Mouse (Mus musculus) common myeloid progenitor, adult 5-6 weeks (primary cell): ENCODE measurements at regions not wholly inside any gene's neighbourhood (a gene's known extent, or its start where the extent isn't known, plus 50 kb on each side); places are given as distances from the start of the nearest gene placed in this dataset.

ENCODE experiments used
- ATAC-seq: replicated peaks from 2 replicates; pipeline ENCODE4 v1.8.0; 2016; ENCODE audit warnings: low read depth, mild to moderate bottlenecking, moderate TSS enrichment, inconsistent platforms; ENCODE audit not compliant: poor library complexity, severe bottlenecking

GRCm38 (mm10) chr12:99039497-99040322 lies 119.3 kb downstream of the Ttc8 start:
- ATAC-seq: no peak; the same call in 1 of the 2 replicates

DNA sequence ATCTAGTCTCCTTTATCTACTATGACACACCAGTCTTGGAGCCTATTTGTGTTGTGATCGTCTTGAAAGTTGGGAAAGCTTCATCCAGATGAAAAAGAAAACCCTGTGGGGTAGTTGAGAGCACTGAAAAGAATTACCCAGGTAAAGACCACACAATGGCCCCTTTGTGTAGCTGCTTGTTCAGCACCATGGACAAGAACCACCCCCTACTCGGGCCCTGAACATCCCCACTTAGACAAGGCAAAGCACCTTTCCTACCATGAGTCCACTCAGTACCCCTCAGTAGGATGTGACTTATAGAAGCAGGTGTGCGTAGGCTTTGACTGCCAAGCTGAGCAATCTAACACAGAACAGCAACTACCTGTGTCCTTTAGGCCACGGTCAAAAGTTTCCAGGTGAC lies 121.2 kb downstream of the Ttc8 start:
- no peak for ATAC-seq

- ATAC-seq: no peak
Observed at GRCm38 (mm10) chr12:99042918-99043862, 122.8 kb downstream of the Ttc8 start.

- ATAC-seq: no peak
Observed at GRCm38 (mm10) chr12:99044477-99044876, 124.1 kb downstream of the Ttc8 start.

- ATAC-seq: no peak
Observed at GRCm38 (mm10) chr12:99050426-99050825, 130.1 kb downstream of the Ttc8 start.

- no peak for ATAC-seq
Observed at GRCm38 (mm10) chr12:99052599-99052998, 132.2 kb downstream of the Ttc8 start.

DNA sequence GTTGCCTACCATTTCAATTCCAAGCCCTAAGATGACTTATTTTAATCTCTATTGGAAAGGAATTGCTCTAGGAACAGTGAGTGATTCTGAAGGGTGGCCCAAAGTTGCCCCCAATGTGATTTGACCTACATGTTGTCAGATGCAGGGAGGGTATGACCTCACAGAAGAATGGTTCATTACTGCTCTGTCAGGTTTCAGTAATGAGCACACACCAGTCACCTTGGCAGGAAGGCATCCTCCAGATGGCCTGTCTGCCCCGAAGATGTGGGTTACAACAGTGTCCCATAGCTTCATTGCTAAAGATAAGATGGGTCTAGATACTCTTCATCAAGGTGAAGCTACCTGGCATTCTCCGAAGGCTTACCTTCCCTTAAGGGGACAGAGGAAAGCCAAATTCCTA lies 137.1 kb downstream of the Ttc8 start:
- ATAC-seq: no peak

GRCm38 (mm10) chr12:99058916-99059315 lies 138.5 kb downstream of the Ttc8 start:
- ATAC-seq: no peak

DNA sequence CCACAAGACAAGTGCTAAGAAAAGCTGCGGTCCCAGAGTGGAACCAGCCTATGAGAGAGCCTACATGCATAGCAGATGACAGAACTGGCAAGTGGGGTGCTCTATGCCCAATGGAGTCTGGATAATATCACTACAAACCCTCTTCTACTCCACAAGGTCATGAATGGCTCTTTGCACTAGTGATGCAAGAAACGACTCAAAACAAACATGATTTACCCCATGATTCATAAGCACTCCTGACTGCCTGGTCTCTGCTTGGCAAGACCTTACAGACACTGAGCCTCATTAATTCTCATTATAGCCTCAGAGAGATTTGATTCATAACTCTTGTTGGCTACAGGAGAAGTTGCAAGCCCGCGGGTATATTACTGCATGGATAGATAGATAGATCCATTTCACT lies 139.1 kb downstream of the Ttc8 start:
- no peak for ATAC-seq

GRCm38 (mm10) chr12:99060702-99061101 lies 140.3 kb downstream of the Ttc8 start:
- ATAC-seq: no peak

- ATAC-seq: no peak
Observed at GRCm38 (mm10) chr12:99063441-99063840, 143.1 kb downstream of the Ttc8 start.

DNA sequence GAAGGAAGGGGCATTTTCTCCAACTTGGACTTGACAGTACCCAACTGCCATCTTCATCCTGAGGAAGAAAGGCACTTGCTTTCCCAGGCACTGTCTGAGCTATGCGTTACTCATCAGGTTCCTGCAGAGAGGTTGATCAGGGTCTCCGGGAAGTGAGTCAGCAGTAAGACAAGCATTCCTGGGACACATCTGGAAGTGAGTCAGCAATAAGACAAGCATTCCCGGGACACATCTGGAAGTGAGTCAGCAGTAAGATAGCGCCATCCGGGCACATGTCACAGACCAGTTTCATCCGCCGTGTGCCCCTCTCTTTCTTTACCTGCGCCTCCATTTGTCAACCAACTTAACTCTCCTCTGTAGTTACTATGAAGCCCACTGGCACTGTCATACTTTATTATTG lies 143.5 kb downstream of the Ttc8 start:
- no peak for ATAC-seq

DNA sequence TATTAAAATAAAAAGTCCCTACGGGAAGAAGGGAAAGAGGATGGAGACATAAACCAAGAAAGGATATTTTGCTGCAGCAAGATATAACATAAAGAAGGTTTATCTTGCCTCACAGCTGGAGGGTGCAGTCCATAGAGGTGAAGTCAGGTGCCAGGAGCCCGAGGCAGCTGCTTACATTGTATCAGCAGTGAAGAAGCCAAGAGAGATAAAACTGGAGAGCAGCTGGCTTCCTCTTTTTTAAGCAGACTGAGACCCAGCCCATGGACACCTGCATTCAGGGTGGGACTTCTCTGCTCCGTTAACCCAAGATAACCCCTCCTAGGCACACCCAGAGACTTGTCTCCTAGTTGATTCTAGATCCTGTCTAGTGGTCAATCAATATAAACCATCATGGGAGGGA lies 147.6 kb downstream of the Ttc8 start:
- ATAC-seq: peak; percentile 89

DNA sequence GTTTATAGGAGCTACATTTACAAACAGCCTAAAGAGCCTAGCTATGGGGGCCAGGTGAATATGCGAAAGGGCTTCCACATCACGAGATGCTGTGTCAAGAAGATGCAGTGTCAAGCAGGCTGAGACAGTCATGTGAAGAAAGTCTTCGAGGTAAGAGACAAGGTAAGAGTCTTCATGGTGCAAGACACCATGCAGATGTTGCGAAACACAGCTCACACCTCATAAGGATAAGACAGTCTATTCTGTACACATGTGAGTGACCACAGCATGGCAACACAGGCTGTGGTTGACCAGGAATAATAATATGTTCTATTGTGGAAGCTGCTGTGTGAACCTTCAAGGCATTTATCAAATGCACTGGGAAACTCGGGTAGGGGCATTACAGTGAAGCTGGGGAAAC lies 153.4 kb downstream of the Ttc8 start:
- no peak for ATAC-seq

- no peak for ATAC-seq
Observed at GRCm38 (mm10) chr12:99077366-99077765, 157.0 kb downstream of the Ttc8 start.

DNA sequence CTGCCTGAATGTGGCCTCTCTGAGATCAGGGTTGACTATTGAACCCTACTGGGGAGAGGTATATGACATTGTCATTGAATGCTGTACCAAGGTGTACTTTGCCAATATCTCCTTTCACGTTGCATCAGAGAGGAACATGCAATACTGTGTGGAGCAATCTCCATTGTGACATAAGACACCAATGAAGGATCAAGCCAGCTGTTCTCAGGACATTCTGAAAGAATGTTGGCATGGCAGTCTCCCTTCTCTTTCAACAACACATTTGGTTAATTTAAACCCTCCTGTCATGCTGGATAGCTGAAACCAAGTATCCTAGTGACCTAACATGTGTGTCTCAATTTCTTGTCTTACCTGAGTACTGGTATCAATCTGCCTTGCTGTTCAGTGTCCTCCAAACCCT lies 159.5 kb downstream of the Ttc8 start:
- ATAC-seq: no peak

DNA sequence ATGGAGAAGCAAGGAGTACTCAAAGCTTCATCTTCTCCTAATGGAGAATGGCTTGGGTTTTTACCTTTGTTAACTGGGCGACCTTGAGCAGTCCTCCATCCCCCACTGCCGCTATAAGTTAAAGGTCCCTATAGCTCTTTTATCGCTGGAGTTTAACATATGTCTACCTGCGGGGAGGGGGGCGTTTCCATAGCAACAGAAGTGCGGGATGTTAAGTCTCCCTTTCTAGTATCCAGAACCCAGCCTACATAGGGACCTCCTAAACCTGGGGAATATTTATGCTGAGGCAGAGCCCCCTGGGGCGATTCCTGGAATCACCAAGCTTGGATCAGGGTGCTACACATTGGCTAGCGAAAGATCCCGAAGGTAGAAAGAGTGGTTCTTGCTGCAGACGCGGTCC lies 163.2 kb downstream of the Ttc8 start:
- ATAC-seq: no peak

- ATAC-seq: peak; percentile 100
Observed at GRCm38 (mm10) chr12:99084144-99084543, 163.8 kb downstream of the Ttc8 start.

DNA sequence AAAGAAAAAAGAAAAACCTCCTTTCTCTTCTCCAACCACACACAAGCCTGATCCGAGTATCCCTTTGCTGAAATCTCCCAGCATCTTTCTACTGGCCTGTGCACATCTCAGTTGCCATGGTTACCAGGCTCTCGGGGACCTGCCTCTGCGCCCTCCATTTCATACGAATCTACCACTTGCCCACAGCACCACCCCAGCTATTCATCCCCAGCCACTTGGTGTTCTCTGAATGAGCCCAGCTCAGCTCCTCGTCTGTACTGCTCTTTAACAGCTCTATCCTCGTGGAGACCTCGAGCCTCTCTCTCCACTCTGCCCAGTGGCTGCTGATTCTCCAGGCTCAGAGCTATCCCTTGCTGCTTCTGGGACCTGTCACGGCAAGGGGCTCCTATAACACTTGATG lies 166.9 kb downstream of the Ttc8 start:
- no peak for ATAC-seq

DNA sequence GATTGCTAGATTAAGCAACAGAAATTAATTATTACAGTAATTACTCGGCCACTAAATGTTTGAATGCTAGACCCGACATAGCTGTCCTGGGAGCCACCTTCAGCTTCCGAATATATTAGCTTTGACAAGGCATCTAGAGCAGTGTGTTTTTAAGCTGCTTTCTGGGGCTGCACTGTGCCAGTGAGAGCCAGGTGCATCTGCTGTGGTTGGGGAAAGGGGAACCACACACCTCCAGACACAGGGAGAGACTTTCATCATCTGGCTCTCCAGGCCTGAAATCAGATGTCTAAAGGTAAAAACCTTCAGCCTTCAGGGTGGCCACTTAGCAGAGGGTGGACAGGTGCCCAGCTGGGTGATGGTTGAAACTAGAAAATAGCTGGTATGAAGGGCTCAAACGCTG lies 171.4 kb downstream of the Ttc8 start:
- no peak for ATAC-seq

DNA sequence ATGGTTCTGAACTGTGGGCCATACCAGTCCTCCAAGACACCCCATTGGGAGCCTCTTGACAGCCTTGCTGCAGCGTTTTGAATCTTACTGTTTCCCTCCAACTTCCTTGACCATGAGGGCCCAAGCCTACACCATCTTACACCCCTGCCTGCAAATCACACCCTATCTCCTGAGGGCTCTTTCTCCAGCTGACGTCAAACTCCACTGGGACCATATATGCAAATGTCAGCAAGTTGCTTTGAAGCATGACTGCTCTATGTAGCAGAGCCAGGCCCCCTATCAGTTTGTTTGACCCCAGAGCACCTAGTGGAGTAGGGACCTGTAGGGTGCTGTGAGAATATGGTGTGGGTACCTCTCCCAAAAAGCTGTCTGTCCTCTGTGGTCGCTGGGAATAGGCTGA lies 172.8 kb downstream of the Ttc8 start:
- ATAC-seq: no peak
